Mouse (Mus musculus) urinary bladder, postnatal 36 days (tissue): ENCODE measurements around the gene Dmpk.
A peak's percentile ranks its signal among the peaks of the same experiment; 100 is the strongest.
"Not testable (repeated sequence)": the region's sequence is repeated elsewhere in the genome, so short reads cannot be mapped to it uniquely, and the experiment has no call there.

Experiments
- DNase-seq, 2 experiments: peaks; one replicate each; pipeline ENCODE4 v3.0.0; 2022; ENCODE audit warnings: low spot score in 2 of 2, mixed read lengths in 1 of 2

Gene Dmpk

GRCm38 (mm10) chr7:19083701-19084100, at the start of gene Dmpk:
Gene Dmpk, plus strand, starts transcription at chr7:19083849.
- DNase-seq: peak in 1 of 2 experiments; percentile 40

DNA sequence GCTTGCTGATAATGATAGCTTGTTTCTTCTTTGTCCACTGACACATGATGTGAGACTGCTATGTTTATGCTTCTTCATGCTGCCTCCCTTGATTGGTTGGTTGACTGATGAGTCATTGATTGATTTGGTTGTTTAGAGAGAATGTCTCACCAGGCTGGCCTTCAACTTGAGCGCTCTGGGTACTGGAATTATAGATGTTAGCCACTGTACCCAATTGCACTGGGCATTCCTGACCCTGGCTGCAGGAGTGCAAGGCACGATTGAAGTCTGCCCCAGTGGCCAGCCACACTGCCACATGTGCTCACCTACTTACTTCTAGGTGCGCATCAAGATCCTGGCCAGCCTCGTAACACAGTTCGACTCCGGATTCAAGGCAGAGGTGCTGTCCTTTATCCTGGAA, 39.0 kb upstream of the Dmpk start:
- no peak for DNase-seq

- peak in 1 of 2 experiments; percentile 22 for DNase-seq
Observed at GRCm38 (mm10) chr7:19046286-19047069, 37.2 kb upstream of the Dmpk start.

- DNase-seq: no peak
Observed at GRCm38 (mm10) chr7:19048006-19048527, 35.6 kb upstream of the Dmpk start.

DNA sequence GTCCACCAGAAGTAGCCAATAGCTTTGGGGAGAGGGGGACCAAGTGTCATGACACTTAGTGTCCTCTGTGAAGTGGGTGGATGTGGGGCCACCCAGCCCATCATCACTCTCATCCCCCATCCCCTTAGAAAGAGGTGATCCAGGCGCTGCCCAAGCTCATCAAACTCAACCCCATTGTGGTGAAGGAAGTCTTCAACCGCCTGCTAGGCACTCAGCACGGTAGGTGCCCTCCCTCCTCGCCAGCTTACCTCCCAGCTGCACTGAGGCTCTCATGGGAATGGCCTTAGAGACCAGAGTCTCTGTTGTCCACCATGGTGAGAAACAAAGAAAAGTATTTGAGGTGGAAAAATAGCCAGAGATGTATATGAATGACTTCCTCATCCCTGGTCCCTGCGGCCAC, 34.4 kb upstream of the Dmpk start:
- no peak for DNase-seq

DNA sequence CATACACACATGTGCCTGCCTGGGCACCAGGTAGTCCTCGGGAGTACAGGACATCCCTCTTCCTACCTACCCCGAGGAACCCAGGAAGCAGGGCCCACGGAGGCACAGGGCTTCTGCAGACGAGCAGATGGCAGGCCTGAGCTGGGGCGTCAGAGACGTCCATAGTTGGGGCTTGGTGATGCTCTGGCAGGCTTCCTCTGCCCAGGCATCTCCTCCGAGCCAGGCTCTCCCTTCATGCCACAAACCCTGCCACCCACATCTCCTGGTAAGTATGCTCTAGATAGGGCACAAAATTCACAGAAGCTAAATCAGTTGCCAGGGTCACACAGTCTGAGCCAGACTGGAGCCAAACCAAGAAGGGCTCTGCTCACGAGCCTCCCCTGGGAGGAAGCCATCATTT, 33.5 kb upstream of the Dmpk start:
- DNase-seq: no peak

DNA sequence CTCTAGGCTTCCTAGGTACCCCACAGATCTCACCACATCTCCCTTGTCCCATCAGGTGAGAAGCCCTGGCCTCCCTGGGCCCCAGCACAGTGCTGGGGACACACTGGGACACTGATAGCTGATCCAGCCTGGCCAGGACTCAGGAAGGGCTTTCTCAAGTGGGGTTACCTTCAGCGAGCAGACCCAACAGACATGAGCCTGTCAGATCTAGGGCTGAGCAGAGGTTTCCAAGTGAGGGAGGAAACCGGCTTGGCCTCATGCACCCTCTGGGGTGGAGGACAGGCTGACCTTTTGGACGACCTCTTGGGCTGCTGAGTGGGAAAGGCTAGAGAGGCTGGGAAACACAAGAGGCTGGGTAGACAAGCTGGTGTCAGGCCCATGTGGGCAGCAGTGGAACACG, 32.5 kb upstream of the Dmpk start:
- DNase-seq: no peak

- no peak for DNase-seq
Observed at GRCm38 (mm10) chr7:19052345-19053135, 31.1 kb upstream of the Dmpk start.

- no peak for DNase-seq
Observed at GRCm38 (mm10) chr7:19053136-19053532, 30.5 kb upstream of the Dmpk start.

GRCm38 (mm10) chr7:19054047-19054776, 29.4 kb upstream of the Dmpk start, which contains the start of gene Rsph6a:
Gene Rsph6a, plus strand, starts transcription at chr7:19054690.
- no peak for DNase-seq

GRCm38 (mm10) chr7:19054777-19055076, 28.9 kb upstream of the Dmpk start:
- DNase-seq: no peak

DNA sequence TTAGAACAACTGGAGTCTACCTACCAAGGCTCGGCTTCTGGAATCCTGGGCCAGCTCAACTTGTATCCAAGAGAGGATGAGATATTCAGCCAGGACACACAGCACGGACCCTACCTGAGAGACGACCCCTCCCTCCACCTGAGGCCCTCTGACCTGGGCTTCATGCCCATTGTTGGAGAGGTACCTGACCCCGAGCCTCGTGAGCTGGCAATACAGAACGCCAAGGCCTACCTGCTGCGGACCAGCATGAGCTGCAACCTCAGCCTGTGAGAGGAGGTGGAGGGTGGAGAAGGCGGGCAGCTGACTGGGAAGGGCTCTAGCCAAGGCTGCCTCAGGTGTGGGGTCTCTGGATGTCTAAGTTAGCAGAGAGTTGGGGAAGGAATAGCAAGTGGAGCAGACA, 28.5 kb upstream of the Dmpk start:
- DNase-seq: no peak

GRCm38 (mm10) chr7:19057405-19057804, 26.2 kb upstream of the Dmpk start:
- DNase-seq: no peak

GRCm38 (mm10) chr7:19065896-19066295, 17.8 kb upstream of the Dmpk start:
- no peak for DNase-seq

GRCm38 (mm10) chr7:19067063-19067462, 16.6 kb upstream of the Dmpk start:
- no peak for DNase-seq

- DNase-seq: no peak
Observed at GRCm38 (mm10) chr7:19067935-19068334, 15.7 kb upstream of the Dmpk start.

DNA sequence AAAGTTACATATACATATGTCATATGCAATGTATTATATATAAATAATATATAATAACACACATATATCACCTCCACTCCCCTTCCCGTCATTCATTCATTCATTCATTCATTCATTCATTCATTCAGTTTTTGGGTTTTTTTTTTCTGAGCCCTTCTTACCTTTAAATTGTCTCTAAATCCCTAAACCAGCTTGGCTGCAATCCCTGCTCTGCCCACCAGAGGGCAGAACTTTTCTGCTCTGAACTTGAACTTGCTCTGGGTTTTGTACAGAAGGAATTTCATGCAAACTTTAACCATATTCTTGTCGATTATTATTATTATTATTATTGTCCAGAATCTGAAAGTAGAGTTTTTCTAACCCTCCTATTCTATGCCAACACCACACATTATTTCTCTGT, 14.9 kb upstream of the Dmpk start:
- peak; percentile 66 for DNase-seq

- DNase-seq: no peak
Observed at GRCm38 (mm10) chr7:19069500-19069899, 14.1 kb upstream of the Dmpk start.

GRCm38 (mm10) chr7:19071024-19071423, 12.6 kb upstream of the Dmpk start:
- not testable (repeated sequence) for DNase-seq

GRCm38 (mm10) chr7:19073504-19073903, 10.1 kb upstream of the Dmpk start:
- no peak for DNase-seq

DNA sequence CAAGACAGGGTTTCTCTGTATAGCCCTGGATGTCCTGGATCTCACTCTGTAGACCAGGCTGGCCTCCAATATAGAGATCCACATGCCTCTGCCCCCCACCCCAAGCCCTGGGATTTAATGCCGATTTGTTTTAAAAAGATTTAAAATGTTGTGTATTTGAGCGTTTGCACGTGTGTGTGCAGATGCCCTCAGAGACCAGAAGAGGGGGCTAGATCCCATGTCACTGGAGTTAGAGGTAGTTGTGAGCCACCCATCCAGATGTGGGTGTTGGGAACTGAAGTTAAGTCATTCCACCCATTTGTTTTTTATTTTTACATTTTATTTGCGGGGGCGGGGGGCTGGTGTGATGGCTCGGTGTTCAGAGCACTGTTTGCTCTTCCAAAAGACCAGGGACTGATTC, 9.2 kb upstream of the Dmpk start:
- DNase-seq: no peak

- no peak for DNase-seq
Observed at GRCm38 (mm10) chr7:19075231-19075630, 8.4 kb upstream of the Dmpk start.
